Mouse (Mus musculus) hindlimb bud, embryonic 11.5 days (tissue): ENCODE data around the gene Lamtor3.
"Not testable (repeated sequence)": the region's sequence is repeated elsewhere in the genome, so short reads cannot be mapped to it uniquely, and the experiment has no call there.

ENCODE experiments used
- DNase-seq: peaks from one replicate; pipeline ENCODE4 v3.0.0-alpha.2; 2012; ENCODE audit warnings: low read depth, low spot score; ENCODE audit errors: extremely low spot score

Lamtor3 gene

DNA sequence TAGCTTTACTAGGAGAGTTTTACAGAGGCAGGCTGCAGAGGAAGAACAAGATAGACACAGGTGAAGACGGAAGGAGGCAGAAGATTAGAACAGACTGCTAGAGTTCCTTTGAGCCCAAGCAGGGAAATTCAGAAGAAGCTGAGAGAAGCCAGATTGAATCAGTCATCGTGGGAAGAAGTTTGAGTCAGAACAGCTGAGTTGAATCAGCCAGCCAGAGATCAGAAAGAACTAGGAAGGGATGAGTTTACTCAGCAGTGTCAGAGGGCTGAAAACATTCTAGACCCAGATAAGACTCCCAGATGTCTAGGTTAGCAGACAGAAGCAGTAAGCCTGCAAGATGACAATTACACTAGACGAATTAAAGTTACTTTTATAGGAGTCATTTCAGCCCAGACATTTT lies 15.7 kb downstream of the Lamtor3 start:
- DNase-seq = no peak

DNA sequence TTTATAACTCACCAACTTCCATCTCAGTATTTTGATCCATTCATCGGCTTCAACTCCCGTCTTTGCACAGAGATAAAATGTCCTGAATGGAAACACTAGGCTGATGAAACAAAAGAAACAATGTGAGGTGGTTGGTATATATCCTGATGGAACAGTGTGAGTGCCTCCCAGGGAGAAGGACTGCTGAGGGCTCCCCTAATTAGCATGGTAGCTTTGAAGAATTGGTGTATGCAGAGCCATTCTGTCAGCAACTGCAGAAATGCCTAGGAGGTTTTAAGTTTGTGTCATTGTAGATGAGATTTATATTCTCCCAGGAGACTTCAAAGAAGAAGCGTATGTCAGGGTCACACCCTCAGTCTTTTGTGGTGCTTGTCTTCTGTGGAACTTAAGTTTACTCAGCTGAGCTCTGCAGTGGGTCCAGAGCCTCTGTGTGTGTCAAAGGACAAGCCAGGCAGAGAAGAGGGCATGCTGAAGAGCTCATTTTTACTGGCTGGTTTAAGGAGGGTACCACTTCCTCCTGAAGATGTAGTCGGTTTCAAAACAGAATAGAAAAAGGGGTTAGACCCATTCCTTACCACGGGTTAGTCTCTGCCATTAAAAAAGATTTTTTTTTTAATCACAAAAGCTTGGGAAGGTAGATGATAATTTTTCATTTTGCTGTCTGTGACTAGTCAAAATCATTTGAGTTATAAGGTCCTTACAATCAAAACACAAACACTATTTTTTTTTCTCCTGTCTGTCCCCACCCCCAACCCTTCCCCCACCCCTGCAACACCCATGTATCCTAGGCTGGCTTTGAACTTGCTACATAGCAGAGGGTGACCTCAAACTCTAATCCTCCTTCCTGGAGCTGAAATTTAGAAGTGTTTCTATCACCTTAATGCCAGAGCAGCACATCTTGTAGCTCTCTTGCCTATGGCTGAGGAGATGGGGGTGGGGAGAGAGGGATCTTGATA lies 17.5 kb downstream of the Lamtor3 start:
- no peak for DNase-seq

DNA sequence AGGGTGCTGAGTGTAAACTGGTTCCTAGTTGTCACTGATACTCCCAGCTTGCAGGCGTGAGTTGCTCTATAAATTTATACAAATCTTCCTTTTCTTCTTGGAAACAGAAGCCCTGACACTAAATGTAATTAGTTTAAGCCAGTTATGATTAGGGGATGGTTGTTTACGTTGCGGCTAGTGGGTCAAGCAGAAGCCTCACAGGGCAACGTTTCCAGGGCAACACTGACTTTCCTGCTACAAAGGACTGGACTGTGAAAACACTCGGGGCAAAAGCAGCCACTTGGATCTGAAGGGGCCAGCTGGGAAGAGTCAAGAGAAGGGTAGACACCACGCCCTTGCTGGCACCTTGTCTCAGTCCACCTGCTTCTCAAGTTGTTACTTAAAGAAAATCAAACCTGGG lies 18.2 kb downstream of the Lamtor3 start:
- DNase-seq = no peak

DNA sequence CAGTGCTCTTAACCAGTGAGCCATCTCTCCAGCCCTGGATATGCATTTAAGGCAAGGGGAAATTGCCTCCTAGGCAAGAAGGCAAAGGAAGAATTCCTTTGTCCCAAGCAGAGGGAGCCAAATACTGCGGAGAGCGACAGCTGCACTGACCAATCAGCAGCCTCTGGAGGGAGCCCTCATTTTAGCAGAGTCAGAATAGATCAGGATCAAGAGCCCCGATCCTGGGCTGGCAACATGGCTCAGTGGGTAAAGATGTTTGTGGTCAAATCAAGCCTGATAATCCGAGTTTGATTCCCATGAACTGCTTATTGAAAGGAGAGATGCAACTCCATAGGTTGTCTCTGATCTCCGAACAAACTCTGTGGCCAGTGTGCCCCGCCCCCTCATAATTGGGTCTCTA lies 20.3 kb downstream of the Lamtor3 start:
- peak; percentile 8 for DNase-seq

DNA sequence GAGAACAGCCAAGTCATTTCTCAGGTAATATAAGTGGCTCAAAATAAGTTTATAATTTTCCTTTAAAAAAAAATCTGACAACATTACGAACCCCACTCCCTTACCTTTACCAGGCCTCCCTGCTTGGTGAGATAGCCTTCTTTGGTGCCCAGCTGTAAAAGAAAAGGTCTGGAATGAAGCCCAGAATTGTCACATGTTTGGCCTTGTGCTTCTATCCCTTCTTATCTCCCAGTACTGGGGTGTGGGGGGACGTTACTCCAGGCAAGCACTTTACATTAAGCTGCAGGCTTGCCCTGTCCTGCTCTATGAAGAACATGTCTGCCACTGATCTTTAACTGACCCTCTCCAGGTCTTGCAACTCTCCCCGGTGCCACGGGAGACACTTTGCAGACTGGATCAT lies 22.5 kb downstream of the Lamtor3 start:
- no peak for DNase-seq

DNA sequence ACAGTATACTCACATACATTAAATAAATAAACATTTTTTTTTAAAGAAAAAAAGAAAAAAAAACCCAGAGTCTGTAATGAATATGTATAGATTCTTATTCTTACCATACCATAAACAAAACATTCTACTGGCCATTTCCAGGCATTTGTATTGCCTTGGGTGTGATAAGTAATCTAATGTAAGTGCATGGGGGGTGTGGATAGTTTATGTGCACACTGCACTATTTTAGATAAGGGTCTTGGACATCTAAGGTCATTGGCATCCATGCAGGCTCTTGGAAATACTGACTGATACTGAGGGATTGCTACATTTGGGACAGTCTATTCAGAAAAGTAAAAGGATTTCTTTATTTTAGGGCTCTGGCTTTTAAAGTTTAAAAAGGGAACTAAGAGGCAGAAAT lies 23.2 kb downstream of the Lamtor3 start:
- no peak for DNase-seq

DNA sequence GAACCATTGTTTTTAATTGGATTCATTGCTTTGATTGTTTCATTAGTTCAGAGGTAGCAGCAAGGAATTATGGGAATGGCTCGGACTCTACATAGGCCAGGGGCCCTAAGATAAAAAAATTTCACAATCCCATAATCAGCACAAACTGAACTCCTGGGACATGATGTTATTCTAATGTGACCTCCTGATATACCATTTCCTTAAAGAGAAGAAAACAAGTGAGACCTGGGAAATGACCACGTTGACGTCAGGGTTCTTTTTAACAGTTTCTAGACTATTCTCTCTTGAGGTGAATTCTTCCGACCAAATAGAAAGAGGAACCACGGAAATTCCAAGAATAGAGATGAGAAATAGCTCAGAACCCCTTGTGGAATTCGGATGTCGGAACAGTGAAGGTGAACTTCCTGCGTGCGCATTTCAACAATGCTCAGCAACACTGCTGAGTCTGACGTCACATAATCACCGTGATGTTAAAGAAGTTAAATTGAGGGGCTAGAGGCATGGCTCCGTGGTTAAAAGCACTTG lies 23.9 kb downstream of the Lamtor3 start:
- no peak for DNase-seq

DNA sequence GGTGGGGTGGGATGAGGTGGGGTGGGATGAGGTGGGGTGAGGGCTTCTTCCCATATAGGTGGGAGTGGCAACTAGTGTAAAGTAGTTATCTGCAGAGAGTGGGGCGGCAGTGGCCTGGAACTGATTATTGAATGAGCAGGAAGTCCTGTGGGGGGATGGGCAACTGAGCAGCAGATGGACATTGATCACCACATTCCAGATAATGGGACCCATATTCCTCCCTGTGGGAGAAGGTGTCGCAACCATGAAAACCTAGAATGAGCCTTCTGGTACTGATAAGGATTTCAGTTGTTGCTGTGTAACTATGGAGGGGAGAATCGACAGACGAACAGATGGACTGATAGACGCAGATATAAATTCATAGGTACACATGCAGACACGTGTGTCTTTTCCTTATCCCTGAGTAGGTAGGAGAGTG lies 25.4 kb downstream of the Lamtor3 start:
- DNase-seq = no peak

DNA sequence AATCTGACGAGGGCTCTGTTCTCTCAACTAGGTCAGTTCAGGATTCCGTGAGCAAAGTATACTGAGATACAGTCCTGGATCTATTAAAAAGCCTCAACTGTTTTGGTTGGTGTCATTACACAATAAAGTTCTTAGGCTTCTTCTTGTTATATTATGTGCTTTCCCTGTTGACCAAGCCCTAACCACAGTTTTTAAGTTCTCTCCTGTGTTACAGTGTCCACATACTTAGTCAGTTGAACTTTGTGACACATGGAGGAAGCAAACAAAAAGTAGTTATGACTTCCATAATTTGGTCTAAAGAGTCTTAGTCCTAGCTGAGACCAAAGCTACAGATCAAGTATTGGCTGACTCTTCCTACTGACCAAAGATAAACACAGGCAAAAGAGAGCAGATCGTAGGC lies 28.5 kb downstream of the Lamtor3 start:
- DNase-seq = no peak

DNA sequence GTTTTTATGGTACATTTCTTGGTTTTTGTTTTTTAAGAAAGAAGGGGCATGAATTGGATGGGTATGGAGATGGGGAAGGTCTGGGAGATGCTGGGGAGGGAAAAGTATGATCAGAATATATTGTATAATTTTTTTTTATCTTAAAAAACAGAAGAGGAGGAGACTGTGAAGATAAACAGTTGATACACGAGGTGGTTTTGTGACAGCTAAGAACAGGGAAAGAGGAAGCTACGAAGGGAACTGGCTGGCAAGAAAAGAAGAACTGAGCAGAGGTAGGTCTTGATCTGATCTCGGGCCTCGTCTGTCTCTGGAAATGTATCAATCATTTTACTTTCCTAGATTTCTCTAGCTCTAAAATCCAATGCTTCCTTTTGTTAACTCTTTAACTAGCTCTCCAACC lies 29.2 kb downstream of the Lamtor3 start:
- DNase-seq = no peak

DNA sequence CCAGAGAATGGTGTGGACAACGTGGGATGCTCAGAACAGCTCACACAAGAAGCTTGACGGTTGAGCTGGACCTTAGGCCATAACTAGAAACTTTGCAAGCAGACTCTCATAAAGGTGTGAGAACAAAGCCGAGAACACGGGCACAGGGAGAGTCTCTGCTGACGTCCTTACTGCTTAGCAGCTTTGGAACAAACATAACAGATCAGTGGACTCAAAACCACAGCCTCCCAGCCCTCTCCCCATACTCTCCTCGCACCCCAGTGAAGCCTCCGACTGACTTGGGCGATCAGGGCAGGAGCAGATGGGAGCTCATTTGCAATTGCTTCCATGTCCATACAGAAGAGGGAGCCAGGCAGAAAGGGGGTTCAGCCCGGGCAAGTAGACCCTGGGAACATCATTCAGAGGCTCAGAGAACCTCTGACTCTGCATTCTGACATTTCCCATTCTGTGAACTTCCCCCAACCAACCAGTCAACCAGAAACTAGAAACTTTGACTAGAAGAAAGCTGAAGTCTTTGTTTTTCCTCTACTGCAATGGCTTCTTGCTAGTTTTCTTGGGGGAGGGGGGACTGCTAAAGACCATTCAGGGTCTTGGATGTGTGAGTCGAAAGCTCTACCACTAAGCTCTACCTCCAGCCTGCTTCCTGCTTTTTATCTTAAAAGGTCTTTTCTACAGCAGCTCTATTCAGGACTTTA lies 32.0 kb downstream of the Lamtor3 start:
- DNase-seq = no peak

DNA sequence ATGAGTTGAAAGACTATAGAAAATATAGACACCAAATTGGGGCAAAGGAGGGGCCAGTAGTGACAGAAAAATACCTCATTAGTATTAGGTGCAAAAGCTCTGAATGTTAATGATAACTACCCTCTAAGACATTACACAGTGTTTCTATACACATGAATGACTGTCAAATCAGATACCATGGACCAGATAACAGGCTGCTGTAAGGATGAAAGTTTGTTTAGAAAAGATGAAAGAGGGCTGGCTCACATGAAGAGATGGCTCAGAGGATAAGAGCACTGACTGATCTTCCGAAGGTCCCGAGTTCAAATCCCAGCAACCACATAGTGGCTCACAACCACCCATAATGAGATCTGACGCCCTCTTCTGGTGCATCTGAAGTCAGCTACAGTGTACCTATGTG lies 33.0 kb downstream of the Lamtor3 start:
- DNase-seq = not testable (repeated sequence)

DNA sequence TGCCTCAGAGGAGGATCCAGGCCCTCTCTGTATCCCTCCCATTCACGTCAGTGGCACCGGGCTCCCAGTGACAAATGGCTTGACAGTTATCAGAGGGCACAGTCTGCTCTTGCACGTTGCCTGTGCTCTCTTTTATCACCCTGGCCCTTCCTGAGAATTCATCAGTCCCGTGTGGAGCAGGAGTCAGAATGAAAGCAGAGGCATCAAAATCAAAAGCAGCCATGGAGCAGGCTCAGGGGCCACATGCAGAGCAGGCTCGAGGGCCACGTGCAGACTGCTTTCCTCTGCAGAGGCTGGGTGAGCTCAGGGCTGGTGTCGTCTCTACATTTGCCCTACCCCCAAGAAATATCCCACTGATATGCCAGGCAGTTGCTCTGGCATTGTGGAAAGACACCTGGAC lies 33.5 kb downstream of the Lamtor3 start:
- DNase-seq = no peak

DNA sequence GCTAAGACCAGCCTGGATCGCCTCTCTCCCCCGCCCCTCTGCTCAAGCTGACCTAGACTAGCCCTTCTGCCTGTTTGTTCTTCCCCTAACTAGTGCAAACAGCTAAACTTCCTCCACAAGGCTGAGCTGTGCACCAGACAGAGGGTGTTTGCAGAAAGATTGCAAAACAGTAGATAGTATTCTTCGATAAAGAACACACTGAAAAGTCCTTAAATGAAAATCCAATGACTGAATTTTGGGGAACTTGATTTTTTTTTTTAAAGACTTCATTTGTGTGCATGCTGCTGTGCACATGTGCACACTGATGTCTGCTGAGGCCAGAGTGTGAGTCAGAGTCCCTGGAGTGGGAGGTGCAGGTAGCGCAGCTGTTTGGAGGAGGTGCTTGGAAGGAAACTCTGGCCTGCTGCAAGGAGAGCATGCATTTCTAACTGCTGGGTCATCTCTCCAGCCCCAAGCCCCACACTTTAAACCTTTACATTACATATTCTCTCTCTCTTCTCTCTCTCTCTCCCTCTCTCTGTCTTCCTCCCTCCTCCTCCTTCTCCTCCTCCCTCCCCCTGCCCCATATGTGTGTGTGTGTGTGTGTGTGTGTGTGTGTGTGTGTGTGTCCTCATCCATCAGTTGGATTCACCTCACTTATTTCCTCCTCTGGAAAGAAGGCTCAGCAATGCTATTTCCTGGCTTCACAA lies 34.1 kb downstream of the Lamtor3 start:
- DNase-seq = no peak

DNA sequence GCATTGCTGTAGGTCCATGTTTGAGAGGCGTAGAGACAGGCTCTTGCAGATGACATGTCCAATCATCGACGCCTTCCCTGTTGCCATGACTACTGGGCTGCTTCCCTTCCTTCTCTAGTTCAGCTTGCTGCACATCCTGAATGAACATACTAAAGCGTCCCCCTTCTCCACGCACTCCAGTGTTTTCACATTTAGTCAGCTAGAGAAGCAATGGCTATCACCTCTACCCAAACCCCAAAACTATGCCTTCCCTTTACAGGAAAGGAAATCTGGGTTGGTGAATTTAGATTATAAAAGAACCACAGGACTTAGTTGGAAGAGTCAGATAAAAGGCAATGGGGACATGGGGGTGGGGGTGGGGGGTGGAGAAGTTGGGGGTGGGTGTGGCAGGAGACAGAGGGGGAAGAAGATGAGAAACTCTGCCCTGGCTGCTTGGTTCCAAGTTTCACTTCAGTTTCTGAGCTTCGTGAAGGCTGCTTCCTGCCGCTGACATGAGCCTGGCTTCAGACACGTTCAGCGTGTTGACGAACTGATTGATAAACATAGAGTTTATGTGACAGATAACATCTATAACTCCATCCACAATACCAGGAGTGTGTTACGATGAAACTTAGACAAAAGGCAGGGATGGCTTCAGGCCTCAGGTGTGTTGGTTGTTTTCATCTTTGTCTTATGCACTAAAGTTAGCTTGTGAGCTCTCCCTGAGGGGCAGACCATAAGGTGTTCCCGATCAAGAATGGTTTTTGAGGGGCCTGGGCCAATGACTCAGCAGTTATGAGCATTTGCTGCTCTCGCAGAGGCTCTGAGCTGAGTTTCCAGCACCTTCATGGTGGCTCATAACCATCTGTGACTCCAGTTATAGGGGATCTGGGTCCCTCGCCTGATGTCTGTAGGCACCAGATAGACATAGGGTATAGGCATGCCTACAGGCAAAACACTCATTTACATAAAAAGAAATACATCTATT lies 34.9 kb downstream of the Lamtor3 start:
- DNase-seq = no peak

DNA sequence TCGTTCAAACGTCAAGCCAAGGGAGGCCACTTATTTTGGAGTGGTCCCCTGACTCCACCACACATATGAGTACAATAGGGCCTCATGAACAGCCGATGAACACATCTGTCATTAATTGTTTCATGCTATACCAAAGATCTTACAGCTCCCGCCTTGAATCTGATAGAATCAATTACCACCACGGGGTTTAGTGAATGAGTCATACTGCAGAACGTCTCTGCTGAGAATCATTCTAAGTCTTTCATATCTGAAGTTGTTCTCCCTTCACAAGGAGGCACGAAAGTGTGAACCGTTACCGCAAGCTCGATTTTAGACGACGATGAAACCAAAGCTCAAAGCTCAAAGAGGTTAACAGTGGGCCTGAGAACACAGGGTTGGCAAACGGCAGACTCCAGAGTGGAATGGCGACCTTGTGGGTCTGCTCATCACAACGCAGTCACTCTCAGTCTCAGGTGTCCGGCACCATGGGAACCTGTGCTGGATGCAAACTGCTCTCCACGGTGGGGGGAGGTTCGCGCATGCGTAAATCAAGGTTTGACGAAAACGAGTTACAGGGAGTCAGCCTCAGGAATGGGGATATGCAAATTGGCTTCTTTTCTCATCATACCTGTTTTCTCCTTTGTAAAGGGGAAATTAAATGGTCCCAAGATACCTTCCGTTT lies 36.1 kb downstream of the Lamtor3 start:
- DNase-seq = no peak

DNA sequence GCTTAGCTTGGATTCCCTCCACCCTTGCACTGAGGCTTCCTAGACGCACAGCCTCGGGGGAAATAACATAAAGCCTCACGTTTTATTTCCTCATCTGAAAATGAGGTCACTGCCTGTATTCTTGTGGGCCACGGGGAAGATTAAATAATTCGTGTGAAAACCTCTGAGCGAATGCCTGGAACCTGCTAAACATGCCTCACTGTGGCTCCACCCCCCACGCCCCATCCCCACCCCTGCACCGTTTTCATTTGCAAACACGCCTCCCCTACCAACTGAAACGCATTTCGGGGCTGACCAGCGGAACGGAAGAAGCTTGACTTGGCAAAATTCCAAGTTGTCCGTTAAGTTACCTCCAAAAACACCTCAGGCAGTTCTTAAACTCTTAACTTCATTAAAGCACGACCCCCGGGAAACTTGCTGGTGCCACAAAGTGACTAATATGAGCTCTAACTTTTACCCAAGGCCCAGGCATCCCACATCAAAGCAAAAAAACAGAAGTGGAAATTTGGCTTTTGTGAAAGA lies 37.3 kb downstream of the Lamtor3 start:
- DNase-seq = no peak

DNA sequence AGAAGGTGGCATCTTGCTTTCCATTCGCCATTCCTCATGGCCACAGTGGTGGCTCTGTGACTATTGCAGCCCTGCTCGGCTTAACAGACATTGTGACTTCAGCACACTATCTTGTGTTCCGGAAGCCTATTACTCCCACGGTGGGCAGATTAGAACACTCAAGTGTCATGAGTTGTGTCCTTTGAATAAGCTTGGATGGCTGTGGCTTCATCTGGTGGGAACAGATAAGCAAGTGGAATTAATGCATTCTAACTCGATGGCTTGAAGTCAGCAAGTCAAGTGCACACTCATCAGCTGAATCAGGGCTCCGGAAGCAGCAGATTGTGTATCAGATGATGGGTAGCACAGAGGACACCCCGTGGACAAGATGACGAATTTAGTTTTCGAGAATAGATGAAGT lies 39.6 kb downstream of the Lamtor3 start:
- DNase-seq = no peak

DNA sequence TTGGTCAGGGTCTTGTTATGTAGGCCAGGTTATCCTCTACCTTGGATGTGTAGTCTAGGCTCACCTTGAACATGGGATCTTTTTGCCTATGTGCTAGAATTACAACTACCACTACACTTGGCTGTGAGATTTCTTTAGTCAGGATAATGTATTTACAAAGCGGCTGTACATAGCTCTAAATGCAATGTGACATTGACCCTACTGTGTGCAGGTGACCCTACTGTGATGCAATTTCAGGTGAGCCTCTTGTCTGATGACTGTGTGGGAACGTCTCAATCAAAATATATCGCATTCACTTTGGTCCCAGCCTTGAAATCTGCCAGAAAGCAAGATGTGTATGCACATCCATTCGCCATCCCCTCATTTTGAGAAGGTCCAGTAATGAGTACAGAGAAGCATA lies 40.0 kb downstream of the Lamtor3 start:
- no peak for DNase-seq

DNA sequence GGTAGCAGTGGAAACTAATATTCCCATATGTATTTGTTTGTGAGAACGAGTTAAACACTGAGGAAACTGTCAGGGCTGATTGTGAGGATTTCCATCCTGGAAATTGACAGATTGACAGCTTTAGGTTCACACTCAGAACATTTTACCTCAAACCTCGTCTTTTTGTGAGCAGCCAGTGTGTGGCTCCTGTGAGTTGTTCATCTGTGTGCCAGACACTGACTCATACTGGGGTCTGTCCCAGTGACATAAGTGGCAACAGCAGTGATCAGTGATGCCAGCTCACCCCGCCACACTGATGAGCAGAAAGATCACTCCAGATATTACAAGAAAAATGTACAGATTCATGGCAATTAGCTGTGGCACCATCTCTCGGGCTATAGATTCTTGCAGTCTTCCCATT lies 41.1 kb downstream of the Lamtor3 start:
- no peak for DNase-seq
